Mouse (Mus musculus) liver, adult (tissue): Measurements from ENCODE around the gene Flywch2.

Experiments
- GATA4 ChIP-seq: IDR thresholded peaks from 2 replicates; pipeline ENCODE4 v1.6.1; 2014; ENCODE audit warnings: mild to moderate bottlenecking, low read length; ENCODE audit not compliant: insufficient replicate concordance

Gene Flywch2

DNA sequence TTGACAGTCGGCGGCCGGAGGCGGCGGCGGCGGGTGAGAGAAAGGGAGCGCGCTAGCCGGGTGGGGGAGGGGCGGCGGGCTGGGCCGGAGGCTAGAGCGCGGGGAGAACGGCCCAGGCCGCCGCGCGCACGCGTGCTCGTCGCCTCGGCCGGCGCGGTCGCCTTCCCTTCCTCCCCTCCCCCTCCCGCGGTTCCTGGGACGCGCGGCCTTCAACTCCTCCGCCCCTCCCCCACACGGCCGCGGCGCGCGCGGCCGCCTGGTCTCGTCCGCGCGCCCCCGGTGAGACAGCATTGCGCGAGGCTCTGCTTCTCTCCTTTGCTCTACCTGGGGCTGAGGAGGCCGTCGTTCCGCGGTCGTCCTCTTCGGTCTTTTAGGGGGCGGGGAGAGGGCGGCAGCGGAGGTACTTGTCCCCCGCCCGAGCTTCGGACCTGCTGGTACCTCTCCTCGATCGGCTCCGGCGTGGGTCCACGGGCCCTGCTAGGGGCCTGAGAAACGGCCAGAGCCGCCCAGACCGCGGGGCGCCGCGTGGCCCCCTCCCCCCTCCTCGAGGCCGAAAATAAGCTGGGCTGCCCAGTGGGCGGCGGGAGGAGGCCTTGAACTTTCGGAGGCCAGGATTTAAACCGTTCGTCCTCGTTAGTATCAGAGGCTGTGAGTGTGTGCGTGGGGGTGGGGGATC, 17.6 kb upstream of the Flywch2 start:
- no peak for TF ChIP-seq GATA4

DNA sequence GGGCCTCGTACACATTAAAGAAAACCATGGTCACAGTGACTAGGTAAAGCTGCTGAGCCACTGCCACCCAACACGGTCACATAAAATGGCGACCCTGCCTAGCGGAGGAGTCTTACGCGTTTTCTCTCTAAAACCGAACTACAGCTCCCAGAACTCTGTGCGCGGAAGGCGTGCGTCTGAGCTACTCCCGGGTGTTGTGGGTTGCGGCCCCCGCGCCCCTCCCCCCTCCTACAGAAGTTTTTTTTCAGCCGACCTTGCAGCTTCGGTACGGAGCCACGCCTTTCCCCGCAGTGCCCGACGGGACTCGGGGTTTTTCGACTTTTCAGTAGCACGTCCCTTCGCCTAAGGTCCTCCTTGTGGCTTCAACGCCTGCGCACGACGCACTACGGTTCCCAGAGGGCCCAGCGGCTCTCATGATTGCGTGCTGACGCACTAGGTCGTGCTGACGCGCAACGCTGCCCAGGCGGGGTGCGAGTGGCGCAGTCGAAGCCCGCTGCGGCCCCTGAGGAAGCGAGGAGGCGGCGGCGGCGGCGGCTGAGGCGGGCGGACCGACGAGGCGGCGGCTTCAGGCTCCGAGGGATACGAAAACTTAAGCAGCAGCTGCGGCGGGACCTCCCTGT, 17.0 kb upstream of the Flywch2 start:
- TF ChIP-seq GATA4: no peak

DNA sequence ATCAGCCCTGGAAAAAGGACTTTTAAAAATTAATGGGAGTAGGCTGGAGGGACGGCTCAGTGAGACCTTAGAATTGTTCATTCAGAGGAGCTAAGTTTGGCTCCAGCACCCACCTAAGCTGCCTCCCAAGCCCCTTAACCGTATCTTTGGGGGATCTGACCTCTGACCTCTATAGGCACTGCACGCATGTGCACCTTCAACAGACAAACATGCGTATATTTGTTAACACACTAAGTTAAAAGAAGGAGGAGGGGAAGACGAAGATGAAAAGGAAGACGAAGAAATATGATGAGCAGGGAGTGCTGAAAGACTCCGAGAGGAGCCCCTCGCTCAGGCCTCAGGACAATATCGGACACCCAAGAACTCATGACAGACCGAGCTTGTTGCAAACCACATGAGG, 15.7 kb upstream of the Flywch2 start:
- TF ChIP-seq GATA4: no peak

DNA sequence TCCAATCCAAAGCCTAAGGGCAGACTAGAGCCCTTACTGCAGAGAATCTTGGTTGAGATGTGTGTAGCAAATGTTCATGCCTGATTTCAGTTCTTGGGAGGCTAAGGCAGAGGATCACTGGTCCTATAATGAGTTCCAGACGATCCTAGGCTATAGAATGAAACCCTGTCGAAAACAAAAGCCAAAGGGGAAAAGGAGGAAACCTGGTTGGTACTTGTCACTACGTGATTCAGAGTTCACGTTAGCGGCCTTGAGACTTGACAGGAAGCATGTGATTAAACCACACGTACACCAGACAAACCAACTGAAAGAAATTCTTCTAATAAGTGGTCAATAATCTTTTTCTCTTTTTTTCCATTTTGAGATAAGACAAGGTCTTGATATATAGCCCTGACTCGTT, 11.4 kb upstream of the Flywch2 start:
- TF ChIP-seq GATA4: no peak

DNA sequence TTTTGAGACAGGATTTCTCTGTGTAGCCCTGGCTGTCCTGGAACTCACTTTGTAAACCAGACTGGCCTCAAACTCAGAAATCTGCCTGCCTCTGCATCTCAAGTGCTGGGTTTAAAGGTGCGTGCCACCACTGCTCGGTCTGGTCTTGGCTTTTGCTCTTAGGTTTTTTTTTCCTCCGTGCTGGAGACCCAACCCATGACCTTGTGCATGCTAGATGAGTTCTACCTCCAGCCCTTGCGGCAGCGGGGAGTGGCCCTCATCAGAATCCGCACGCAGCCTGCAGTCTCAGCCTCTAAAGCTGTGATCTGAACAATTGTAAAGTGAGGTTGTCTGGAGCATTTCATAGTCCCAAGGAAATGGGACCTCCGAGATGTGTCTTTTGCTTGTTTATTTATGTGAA, 9.4 kb upstream of the Flywch2 start:
- TF ChIP-seq GATA4: no peak

DNA sequence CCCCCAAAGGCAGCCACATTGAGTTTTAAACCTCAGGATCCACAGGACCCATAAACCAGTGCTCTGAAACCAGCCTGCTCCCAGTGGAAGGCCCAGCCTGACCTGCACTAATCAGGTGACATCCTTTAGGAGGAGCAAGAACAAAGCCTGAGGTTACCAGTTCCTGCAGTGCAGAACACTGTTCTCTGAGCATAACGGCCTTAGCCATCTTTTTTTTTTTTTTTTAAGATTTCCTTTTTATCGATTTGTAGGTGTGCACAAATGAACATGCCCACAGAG, 5.1 kb upstream of the Flywch2 start:
- no peak for TF ChIP-seq GATA4

DNA sequence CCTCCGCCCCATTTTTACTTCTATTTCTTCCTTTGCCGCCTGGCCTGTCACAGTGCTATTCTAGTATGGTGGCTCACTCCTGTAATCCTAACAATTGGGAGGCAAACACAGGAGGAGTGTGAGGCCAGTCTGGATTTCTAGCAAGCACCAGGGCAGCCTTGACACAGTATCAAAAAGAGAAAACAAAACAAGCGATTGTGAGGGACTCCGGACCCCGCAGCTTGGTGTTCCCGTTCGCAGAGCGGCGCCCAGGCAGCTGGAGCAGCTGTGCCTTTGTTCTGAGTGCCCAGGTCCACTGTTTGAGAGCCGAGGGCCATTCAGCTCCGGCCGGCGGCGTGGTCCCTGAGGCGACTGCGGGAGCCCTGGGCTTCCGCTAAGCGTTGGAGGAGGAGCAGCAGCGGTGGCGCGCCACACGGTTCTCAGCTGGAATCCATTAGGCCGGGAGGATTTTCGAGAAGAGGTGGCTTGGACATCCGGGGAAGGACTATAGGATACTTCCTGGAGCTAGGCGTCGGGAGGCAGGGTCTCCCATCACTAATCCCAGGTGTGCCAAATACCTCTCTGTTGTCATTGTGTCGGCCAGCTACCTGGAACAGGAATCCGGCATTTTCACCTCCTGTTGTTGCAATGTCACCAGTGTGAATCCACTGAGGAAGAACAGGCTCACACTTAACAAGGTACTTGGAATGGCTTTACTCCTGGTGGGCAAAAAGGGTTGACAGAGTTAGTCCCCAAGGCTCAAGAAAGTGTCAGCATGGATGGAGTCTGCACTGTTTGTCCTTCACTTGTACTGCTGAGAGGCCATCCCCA, 4.6 kb upstream of the Flywch2 start, which contains the start of gene Srrm2:
TSS of gene Srrm2 (plus strand) at position 264 of the 810 bp plus-strand sequence.
- no peak for TF ChIP-seq GATA4

DNA sequence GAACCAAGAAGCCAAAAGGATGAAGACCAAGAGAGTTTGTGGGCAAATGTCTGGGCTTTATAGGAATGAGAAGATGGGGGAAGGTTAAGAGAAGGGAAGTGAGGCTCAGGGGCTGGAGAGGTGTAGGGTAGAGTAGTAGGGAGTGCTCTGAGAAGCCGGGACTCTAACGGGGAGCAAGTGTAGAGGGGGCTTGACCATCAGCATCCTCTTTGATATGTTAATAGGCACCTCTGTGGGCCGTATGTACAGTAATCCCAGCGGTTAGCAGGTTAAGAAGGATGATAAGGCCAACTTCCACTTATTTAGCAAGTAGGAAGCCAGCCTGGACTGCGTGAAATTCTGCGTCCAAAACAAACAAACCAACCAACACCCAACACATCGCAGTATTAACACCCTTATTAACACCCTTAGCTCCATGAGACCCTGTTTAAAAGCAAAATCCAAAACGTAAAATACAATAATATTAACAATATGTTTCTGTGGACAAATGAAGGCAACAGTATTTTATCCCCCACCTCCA, 3.9 kb upstream of the Flywch2 start:
- no peak for TF ChIP-seq GATA4

DNA sequence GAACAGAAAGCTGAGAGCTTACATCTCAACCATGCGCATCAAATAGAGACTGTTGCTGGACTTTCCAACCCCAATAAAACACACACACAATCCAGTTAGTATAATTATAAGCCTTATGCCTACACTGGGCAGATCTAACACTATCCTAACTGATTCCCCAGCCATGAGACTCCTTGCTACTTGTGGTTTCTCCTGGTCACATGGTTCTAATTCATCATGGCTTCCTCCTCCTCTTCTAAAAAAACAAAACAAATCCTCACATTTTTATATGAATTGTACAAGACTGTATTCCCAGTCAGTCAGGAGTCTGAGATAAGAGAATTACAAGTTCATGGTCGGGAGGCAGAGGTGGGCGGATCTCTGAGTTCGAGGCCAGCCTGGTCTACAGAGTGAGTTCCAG, 3.1 kb upstream of the Flywch2 start:
- no peak for TF ChIP-seq GATA4

DNA sequence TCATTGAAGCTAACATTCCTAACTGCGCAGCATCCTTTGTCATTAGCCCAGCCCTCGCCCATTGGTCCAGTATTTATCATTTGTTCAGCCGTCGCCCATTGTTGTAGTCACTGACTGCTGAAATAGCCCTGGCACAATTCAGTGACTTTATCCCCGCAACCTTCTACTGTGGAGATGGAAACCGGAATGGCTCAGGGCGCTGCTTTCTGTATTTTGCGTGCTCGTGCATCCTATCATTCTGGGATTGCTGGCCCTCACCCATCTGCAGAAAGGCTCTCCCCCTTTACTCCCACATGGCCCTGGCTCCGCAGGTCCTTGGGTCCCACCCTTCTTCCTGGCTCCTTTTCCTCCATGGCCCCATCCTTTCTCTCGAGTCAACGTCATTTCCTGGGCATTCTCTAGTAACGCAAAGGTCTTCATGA, 640 bp upstream of the Flywch2 start:
- TF ChIP-seq GATA4: no peak

DNA sequence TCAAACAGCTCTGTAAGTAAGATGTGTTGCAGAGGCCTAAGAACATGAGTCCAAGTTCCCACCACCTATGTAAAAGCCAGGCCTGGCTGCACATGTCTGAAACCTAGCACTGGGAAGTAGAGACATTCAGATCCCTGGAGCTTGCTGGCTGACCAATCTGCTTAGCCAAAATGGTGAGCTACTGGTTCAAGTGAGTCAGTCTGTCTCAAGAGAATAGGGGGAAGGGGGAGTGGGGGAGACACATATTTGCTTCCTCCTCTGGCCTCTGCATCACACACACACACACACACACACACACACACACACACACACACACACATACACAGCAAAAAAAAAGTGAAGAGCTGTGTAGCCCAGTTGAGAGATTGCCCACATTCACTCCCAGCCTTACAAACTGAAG, 2.5 kb downstream of the Flywch2 start:
- TF ChIP-seq GATA4: no peak

DNA sequence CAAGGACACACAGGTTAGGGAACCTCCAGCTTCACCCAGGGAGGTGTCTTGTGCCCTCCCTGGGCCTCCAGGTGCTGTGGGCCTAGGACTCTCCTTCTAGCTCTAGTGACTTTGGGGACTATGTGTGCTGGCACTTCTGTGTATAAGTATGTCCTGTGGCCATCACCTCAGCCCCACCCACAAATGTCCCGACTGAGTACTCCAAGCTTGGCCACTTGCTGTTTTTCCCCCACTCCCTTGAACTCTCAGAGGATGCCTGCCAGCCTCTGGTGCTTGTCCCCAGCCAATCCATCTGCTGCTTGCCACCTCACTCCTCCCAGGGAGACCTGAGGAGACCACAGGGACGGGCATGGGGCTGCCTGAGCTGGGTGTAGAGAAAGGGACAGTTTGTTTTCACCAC, 7.4 kb downstream of the Flywch2 start:
- TF ChIP-seq GATA4: no peak

DNA sequence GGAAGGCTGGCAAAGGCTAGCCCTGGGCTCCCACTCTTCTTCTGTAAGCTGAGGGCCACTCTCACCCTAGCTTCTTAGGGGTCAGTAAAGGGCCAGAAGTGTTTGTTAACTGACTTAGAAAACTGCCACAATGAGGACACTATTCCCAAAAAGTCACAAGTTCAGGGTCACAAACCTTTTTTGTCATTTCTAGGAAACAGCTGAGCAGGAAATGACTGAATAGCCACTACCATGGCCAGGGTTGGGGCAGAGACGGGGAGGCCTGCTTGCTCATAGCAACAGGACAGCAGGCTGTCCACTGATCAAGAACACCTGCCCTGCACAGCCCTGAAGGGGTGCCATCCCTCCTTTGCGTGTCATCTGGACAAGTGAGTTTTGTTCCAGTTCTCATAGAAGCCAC, 8.7 kb downstream of the Flywch2 start:
- TF ChIP-seq GATA4: no peak

DNA sequence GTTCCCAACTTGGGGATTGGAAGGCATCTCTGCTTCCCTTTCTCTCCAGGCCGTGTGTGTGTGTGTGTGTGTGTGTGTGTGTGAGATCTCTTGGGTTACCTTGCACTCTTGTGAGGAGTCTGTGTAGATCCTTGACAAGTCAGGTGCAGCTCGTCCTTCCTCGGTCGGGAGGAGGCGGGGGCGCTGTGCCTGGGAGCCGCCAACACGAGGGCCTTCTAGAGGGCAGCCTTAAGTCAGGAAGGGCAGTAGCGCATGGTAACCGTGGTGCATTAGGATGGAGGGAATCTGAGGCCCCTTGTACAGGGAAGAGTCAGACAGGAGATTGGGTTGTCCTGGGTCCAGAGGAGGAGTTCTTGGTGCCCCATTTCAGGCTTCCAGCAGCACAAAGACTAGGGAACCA, 9.7 kb downstream of the Flywch2 start:
- no peak for TF ChIP-seq GATA4

DNA sequence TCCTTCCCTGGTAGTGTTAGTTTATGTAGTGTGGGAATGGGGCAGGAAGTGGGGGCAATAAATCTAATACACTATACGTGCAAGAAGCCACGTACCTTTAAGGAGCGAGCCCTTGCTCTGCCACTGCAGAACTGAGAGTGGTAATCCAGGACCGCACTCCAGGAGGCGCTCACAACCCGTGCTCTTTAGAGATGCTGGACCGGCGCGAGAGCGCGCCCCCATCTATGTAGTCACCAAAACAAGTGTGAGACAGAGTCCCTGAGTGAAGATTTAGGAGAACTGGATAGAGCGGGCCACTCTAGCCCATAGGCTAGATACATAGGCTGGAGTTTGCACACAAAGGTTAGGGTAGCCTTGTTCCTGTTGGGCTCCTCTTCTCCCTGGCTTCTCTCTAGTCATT, 11.8 kb downstream of the Flywch2 start:
- TF ChIP-seq GATA4: no peak

DNA sequence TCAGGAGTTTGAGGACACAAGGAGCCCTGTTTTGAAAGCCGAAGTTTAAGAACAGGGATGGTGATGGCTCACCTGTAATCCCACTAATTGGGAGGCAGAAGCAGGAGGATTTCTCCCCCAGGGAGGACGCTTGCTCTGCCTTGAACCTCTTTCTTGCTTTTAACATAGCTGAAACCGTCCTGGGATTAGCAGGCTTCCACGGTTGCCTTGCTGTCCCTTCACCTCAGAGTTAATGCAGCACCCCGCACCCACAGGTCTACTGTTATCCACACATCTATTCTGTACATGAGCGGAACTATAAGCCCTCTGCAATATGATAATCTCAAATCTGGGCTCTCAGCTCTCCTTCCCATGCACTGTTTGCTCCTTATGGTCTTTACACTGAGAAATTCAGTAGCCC, 12.2 kb downstream of the Flywch2 start:
- no peak for TF ChIP-seq GATA4

DNA sequence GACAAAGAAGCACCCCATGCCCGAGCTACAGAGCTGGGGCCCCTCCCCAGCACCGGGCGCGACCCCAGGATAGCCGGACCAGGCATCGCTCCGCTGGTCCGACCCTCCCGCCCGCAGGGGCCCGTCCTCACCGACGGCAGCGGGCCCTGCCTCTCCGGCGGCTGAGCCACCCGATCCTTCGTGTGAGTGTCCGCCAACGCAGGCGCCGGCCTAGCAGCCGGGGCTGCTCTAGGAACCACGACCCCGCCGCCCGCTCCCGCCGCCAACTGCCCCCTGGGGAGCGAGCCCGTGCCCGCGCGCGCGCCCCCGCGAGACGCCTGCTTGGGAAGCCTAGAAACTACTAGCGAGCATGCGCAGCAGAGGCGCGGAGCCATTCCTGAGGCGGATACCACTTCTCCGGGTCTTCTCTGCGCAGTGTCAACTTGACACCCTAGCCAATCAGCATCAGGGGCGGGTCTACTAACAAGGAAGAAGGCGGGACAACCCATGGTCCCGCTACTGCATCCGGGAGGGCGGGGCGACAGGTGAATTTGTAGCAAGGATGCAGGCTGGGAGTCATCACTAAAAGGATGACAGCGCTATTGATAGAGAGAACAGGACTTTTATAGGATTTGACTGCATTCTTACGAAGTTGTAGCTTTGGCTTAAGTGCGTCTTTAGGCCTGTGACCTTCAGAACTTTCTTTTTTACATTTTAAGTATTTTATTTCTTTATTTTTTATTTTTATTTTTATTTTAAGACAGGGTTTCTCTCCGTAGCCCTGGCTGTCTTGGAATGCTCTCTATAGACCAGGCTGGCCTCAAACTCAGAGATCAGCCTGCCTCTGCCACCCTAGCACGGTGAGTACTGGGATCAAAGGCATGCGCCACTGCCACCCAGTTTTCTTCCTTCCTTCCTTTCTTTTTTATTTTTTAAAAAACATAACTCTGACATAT, 14.3 kb downstream of the Flywch2 start, which contains the start of gene Flywch1:
TSS of gene Flywch1 (minus strand) at position 319 of the 935 bp plus-strand sequence.
- no peak; the same call in 1 of the 2 replicates for TF ChIP-seq GATA4
